22 mouse cellular contexts compared by ENCODE assay signal in genomic region chr11:114540503-114540902, GRCm38 (mm10).
DNase-seq lines count a peak whose midpoint lies in the region; ATAC-seq and TF ChIP-seq lines count a peak whose summit lies in the region.
"Had no signal": no experiment of that assay in that cellular context is flagged by ENCODE, and none has a peak within 500 bp of the region (broad histone marks: within the 10 kb centered on the region; RNA-seq: fewer than 3 reads in every experiment).

No protein-coding gene starts in this region.

- in situ Hi-C loops in CH12.LX (cut with MboI; ENCODE audit: low pct_ligation_motif_present, low pct_unique_long_range_greater_than_20kb, low sequenced_read_pairs) = no loop called here

- ATAC-seq in activated CD4-positive, CD25-positive, alpha-beta regulatory T cell, adult 4 months = no peak
- ATAC-seq: hindbrain, embryonic 16.5 days had no signal

- H3K4me1 ChIP-seq in CH12.LX (ENCODE audit: control insufficient read depth in 1 of 2, insufficient read depth in 2 of 2) = no peaks in the 10 kb centered on the region
- H3K4me1 ChIP-seq in cortical plate, adult 2 months (ENCODE audit: control insufficient read depth, insufficient read depth, low read length) = no peaks in the 10 kb centered on the region
- H3K4me1 ChIP-seq: kidney, embryonic 15.5 days had no signal

- H3K79me2 ChIP-seq in CH12.LX (replicated peaks; ENCODE audit: control insufficient read depth, extremely low read depth, insufficient read depth, poor library complexity, severe bottlenecking) = no peaks in the 10 kb centered on the region

- dilution Hi-C loops in CH12.LX (cut with MboI; ENCODE audit: extremely low pct_ligation_motif_present, extremely low pct_unique_long_range_greater_than_20kb, low sequenced_read_pairs) = no loop called here

- TF ChIP-seq POLR2A in CH12.LX (IDR thresholded peaks at IDR 0.05; ENCODE audit: low read depth, low read length) = no peak
- TF ChIP-seq POLR2A in cortical plate, adult 2 months (IDR thresholded peaks at IDR 0.05; ENCODE audit: extremely low read depth, insufficient read depth, low read length) = no peak

- H3K27me3 ChIP-seq in CH12.LX (replicated peaks) = peaks cover 59% of the 10 kb centered on the region

- peak; percentile 32 for DNase-seq in embryo, embryonic 10 days (ENCODE audit: low spot score)
- DNase-seq in embryo, embryonic 9.5 days (ENCODE audit: extremely low spot score) = no peak
- no peak for DNase-seq in layer of hippocampus, adult 2 months (ENCODE audit: low spot score in 2 of 2)
- no peak for DNase-seq in layer of hippocampus, adult 9-11 months
- DNase-seq in CH12.LX (ENCODE audit: extremely low read depth) = peak; percentile 12
- no peak for DNase-seq in kidney, adult 8-10 months
- DNase-seq: B cell, adult 2 months; cerebellum, adult 9-10 months; embryo, embryonic 11 days; gastrocnemius, postnatal 36 days; heart, postnatal 36 days; lung, postnatal 36 days; right cerebral cortex, postnatal 25 days; thymus, postnatal 25 days had no signal

- no peak; the same call in 1 of the 2 replicates for TF ChIP-seq RAD21 in CH12.LX (IDR thresholded peaks at IDR 0.05; ENCODE audit: low read depth, low read length)

- no peak overlapping the region for H3K9ac ChIP-seq in CH12.LX (ENCODE audit: insufficient read depth, low read depth)
- H3K9ac ChIP-seq: forebrain, embryonic 12.5 days; kidney, embryonic 15.5 days; limb, embryonic 12.5 days had no signal

- no peak for TF ChIP-seq EP300 in CH12.LX (IDR thresholded peaks at IDR 0.05; ENCODE audit: low read length)

- no peak overlapping the region for H3K27ac ChIP-seq in layer of hippocampus, adult 2 months
- H3K27ac ChIP-seq in CH12.LX (ENCODE audit: insufficient read depth, low read depth) = no peak overlapping the region
- no peak overlapping the region for H3K27ac ChIP-seq in cortical plate, adult 2 months (ENCODE audit: insufficient read depth, low read length)
- H3K27ac ChIP-seq: forebrain, embryonic 12.5 days; heart, embryonic 10.5 days; kidney, embryonic 15.5 days; limb, embryonic 12.5 days; midbrain, embryonic 10.5 days had no signal

- H3K9me3 ChIP-seq in CH12.LX (replicated peaks; ENCODE audit: low read length) = peaks cover 27% of the 10 kb centered on the region
- H3K9me3 ChIP-seq: heart, embryonic 10.5 days had no signal

- H3K4me2 ChIP-seq in CH12.LX (ENCODE audit: insufficient read depth, low read depth, poor library complexity, severe bottlenecking) = no peak overlapping the region
- H3K4me2 ChIP-seq: forebrain, embryonic 12.5 days; kidney, embryonic 15.5 days; limb, embryonic 12.5 days had no signal

- peak; percentile 56 for TF ChIP-seq CTCF in layer of hippocampus, adult 2 months (conservative IDR thresholded peaks at IDR 0.05)
- peak; percentile 26 to 43; a peak in 3 of 4 replicates for TF ChIP-seq CTCF in CH12.LX (conservative IDR thresholded peaks at IDR 0.05 in 1 of 2, IDR thresholded peaks at IDR 0.05 in 1 of 2; ENCODE audit: low read depth in 2 of 2, low read length in 2 of 2)
- TF ChIP-seq CTCF in cortical plate, adult 2 months (IDR thresholded peaks at IDR 0.05; ENCODE audit: extremely low read depth, insufficient read depth, low read length) = 0 out of 2 replicates have a peak, but pooled peaks have one; percentile 5

- no peak overlapping the region for H3K4me3 ChIP-seq in layer of hippocampus, adult 2 months
- no peak overlapping the region for H3K4me3 ChIP-seq in CH12.LX (replicated peaks in 1 of 3; ENCODE audit: low read depth in 2 of 3, low read length in 2 of 3, poor library complexity in 1 of 3)
- no peak overlapping the region for H3K4me3 ChIP-seq in cortical plate, adult 2 months (ENCODE audit: insufficient read depth, low read length)
- H3K4me3 ChIP-seq: forebrain, embryonic 12.5 days; heart, embryonic 10.5 days; kidney, embryonic 15.5 days; limb, embryonic 12.5 days; midbrain, embryonic 10.5 days had no signal

- H3K36me3 ChIP-seq in CH12.LX (replicated peaks in 1 of 2; ENCODE audit: control insufficient read depth in 1 of 2, insufficient read depth in 1 of 2, low read length in 1 of 2) = no peaks in the 10 kb centered on the region
- H3K36me3 ChIP-seq: forebrain, embryonic 12.5 days; heart, embryonic 10.5 days; kidney, embryonic 15.5 days; limb, embryonic 12.5 days; midbrain, embryonic 10.5 days had no signal

TF ChIP-seq in CH12.LX, 34 proteins besides CTCF, POLR2A, EP300 and RAD21:
- TF ChIP-seq SMC3 (IDR thresholded peaks at IDR 0.05; ENCODE audit: low read depth, low read length) = peak; percentile 25
- no peak for TF ChIP-seq ZKSCAN1 (IDR thresholded peaks at IDR 0.05; ENCODE audit: borderline replicate concordance, low read depth, low read length)
TF ChIP-seq in CH12.LX: peak in this region for 1.

Comparison
In these comparisons a context has a peak if more than half of its experiments do, and no peak if none do; other contexts are left out.
1. DNase-seq: peak in embryo, embryonic 10 days (single experiment) and CH12.LX (single experiment); none in embryo, embryonic 9.5 days (single experiment), layer of hippocampus, adult 2 months (0 of 2), layer of hippocampus, adult 9-11 months (single experiment) and kidney, adult 8-10 months (0 of 2).
2. CTCF ChIP-seq: peak in every context shown above with its lines; median percentile 56 in layer of hippocampus, adult 2 months; 34 in CH12.LX; 5 in cortical plate, adult 2 months.